Mouse (Mus musculus): ENCODE results near the gene Trpv3. TPM values are rescaled to one million over a fixed set of nuclear protein-coding genes. Genes with fewer than 3 reads are reported as not detected.

Trpv3 gene
- 0.01 TPM in 1 of 2 replicates, not detected in the other for polyA plus RNA-seq (2015; fragmentation: Nextera tagmentation; extraction: Ambion mirVana)

DNA sequence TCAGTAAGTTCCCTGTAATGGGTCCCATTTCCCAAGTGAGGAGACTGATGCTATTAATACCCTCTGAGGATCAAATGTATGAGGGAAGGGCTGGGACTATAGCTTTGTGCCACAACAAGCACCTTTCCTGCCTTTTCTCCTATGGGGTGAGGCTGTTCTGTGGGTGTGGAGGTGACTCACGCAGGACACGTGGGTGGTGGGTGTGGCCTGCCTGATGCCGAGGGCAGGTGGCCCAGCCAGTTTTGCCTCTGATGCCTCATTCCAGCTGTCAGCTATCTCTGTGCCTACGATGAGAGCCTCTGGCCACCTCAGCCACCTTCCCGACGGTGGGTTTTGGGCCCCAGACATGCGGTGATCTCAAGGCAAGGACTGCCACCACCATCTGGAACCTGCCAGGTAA lies at the start of gene Trpv3:
TSS of gene Trpv3 (plus strand) at position 122 of the 400 bp plus-strand sequence.
- Histone ChIP-seq H3K9ac (no peak within 1 kb of the TSS), H3K36me3 (no peaks in the 10 kb centered on the region), H3K4me2 (no peak within 1 kb of the TSS), H3K27me3 (no peaks in the 10 kb centered on the region), H3K9me3 (replicated peaks) (no peaks in the 10 kb centered on the region), H3K4me1 (replicated peaks) (no peaks in the 10 kb centered on the region), H3K27ac (no peak within 1 kb of the TSS), H3K4me3 (replicated peaks) (no peak within 1 kb of the TSS)
- ATAC-seq (ENCODE audit: low read depth) (no peak), DNase-seq (no peak)
- 67% methylated on average over 7 of the region's 7 CpGs for WGBS (ENCODE audit: insufficient replicate concordance)

DNA sequence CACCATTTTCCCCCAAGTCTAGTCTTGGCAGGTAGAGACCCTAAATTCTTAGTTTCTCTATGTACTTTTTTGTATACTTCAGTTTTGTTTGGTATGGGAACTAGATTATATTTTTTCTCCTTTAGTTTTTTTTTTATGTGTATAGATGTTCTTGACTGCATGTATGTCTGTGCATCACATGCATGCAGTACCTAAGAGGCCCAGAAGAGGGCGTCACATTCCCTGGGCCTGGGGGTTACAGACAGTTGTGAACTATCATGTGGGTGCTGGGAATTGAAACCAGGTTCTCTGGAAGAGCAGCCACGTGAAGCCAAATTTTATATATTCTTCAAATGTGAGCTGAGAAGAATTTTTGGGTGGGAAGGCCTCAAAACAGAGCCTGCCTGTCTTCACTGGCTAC lies 47.5 kb upstream of the Trpv3 start:
- Histone ChIP-seq H3K4me3 (replicated peaks) (no peak overlapping the region), H3K9me3 (replicated peaks) (no peaks in the 10 kb centered on the region), H3K4me1 (replicated peaks) (no peaks in the 10 kb centered on the region), H3K4me2 (no peak overlapping the region), H3K27ac (no peak overlapping the region), H3K9ac (no peak overlapping the region), H3K36me3 (no peaks in the 10 kb centered on the region), H3K27me3 (no peaks in the 10 kb centered on the region)
- no peak for DNase-seq
- WGBS (ENCODE audit: insufficient replicate concordance), result 43% methylated on average over 2 of the region's 2 CpGs
- ATAC-seq (ENCODE audit: low read depth), result no peak

DNA sequence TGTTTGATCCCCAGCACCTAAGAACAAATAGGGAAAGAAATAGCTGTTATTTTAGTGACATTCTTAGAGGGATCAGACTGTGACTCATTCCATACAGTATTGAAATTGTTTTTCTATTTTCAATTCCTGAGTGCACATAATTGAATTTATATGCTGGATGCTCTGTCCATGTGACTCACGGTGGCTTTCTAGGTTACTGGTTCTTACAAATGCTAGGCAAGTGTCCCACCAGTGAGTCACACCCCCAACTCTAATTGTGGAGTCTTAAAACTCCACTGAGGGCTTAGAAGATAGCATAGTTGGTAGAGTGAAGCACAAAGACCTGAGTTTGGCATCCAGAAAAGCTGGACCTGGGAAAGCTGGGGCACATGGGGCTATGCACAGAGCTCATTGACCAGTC lies 46.5 kb upstream of the Trpv3 start:
- Histone ChIP-seq H3K4me2 (no peak overlapping the region), H3K4me3 (replicated peaks) (no peak overlapping the region), H3K9me3 (replicated peaks) (no peaks in the 10 kb centered on the region), H3K4me1 (replicated peaks) (no peaks in the 10 kb centered on the region), H3K36me3 (no peaks in the 10 kb centered on the region), H3K9ac (no peak overlapping the region), H3K27me3 (no peaks in the 10 kb centered on the region), H3K27ac (no peak overlapping the region)
- ATAC-seq (ENCODE audit: low read depth), result no peak
- no peak for DNase-seq
- 77% methylated on average over 1 of the region's 1 CpGs for WGBS (ENCODE audit: insufficient replicate concordance)

DNA sequence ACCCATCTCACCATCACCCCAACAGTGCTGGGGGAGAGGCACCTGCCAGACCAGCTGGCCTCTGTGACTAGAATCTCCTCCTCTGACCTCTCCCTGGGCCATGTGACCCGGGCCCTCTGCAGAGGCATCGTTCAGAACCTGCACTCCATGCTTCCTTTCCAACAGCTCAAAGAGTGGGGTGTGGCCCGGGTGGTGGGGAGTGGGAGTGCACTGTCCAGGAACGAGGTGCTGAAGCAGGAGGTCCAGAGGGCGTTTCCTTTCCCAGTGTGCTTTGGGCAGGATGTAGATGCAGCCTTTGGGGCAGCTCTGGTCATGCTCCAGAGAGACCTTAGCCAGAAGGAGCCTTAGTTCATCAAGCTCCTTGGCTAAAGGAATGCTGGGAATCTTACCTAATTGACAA lies 44.3 kb upstream of the Trpv3 start:
- H3K9ac ChIP-seq, result no peak overlapping the region
- H3K36me3 ChIP-seq, result no peaks in the 10 kb centered on the region
- no peaks in the 10 kb centered on the region for H3K4me1 ChIP-seq (replicated peaks)
- no peak overlapping the region for H3K27ac ChIP-seq
- 30% methylated on average over 5 of the region's 5 CpGs for WGBS (ENCODE audit: insufficient replicate concordance)
- H3K4me3 ChIP-seq (replicated peaks), result no peak overlapping the region
- H3K27me3 ChIP-seq, result no peaks in the 10 kb centered on the region
- no peak for DNase-seq
- no peak overlapping the region for H3K4me2 ChIP-seq
- no peaks in the 10 kb centered on the region for H3K9me3 ChIP-seq (replicated peaks)
- ATAC-seq (ENCODE audit: low read depth), result no peak

DNA sequence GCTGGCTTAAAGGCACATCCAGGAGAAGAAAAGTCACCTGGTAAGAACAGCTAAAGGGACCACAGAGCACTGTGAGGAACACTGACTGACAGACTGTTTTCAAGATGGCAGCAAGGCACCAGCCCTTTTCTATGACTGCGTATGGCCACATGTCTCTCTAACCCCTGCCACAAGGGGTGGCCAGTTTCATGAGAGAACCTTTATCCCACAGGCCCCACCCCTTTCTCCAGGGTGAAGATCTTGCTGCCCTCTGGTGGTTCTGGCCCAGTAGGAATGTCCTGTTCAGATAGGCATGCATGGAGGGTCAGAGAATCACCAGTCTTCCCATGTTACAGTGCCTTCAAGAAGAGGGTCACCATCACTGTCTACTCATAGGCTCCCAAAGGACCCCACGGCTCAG lies 43.2 kb upstream of the Trpv3 start:
- no peak for ATAC-seq (ENCODE audit: low read depth)

DNA sequence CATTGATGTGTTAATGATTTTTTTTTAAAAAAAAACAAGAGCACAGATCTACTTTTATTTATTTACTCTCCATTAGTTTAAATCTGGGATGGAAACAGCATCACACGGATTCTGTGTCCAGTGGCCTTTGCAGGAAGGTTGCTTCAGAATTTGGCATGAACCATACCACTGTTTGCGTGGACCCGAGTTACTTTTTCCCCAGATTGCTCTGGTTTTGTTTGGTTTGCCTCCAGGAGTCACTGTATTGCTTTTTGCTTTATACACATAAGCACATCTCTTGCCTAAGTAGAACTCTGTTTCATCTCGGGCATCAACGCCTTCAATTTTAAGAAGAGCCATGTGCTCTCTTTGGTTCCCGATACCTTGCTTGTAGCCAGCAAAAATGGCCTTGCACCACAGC lies 41.3 kb upstream of the Trpv3 start:
- Histone ChIP-seq H3K4me1 (replicated peaks) (no peaks in the 10 kb centered on the region), H3K36me3 (no peaks in the 10 kb centered on the region), H3K4me3 (replicated peaks) (no peak overlapping the region), H3K27ac (no peak overlapping the region), H3K4me2 (no peak overlapping the region), H3K9me3 (replicated peaks) (no peaks in the 10 kb centered on the region), H3K9ac (no peak overlapping the region), H3K27me3 (no peaks in the 10 kb centered on the region)
- ATAC-seq (ENCODE audit: low read depth), result no peak
- whole genome bisulfite sequencing (ENCODE audit: insufficient replicate concordance), result 66% methylated on average over 6 of the region's 6 CpGs
- DNase-seq, result no peak

More for the DNA sequence above, 43.2 kb upstream of the Trpv3 start:
- Histone ChIP-seq H3K36me3 (no peaks in the 10 kb centered on the region), H3K4me2 (no peak overlapping the region), H3K27me3 (no peaks in the 10 kb centered on the region), H3K27ac (no peak overlapping the region), H3K4me3 (replicated peaks) (no peak overlapping the region), H3K4me1 (replicated peaks) (no peaks in the 10 kb centered on the region), H3K9me3 (replicated peaks) (no peaks in the 10 kb centered on the region), H3K9ac (no peak overlapping the region)
- WGBS (ENCODE audit: insufficient replicate concordance), result 61% methylated on average over 2 of the region's 2 CpGs
- no peak for DNase-seq

DNA sequence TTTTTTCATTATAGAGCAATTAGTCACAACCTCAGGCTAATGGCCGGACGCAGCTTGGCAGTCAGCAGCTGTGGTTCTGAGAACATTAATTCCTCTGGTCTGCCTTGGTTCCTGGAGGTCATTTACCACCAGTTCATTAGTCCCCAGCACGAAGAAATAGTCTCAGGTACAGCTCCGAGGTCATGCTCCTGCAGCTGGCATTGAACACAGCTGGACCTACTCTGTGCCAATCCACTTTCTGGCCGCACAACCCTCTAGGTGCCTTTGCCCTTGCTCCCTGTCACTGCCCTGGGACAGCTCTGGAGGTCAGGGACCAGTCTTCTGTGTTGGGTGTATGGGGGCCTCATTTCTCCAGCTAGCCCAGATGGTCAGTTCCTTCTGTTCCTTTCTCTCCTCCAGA lies 38.3 kb upstream of the Trpv3 start:
- DNase-seq (no peak), ATAC-seq (ENCODE audit: low read depth) (no peak)
- H3K27me3 ChIP-seq, result no peaks in the 10 kb centered on the region
- no peak overlapping the region for H3K27ac ChIP-seq
- H3K9me3 ChIP-seq (replicated peaks), result no peaks in the 10 kb centered on the region
- WGBS (ENCODE audit: insufficient replicate concordance), result 56% methylated on average over 5 of the region's 5 CpGs
- H3K4me3 ChIP-seq (replicated peaks), result no peak overlapping the region
- no peak overlapping the region for H3K9ac ChIP-seq
- no peaks in the 10 kb centered on the region for H3K36me3 ChIP-seq
- no peaks in the 10 kb centered on the region for H3K4me1 ChIP-seq (replicated peaks)
- no peak overlapping the region for H3K4me2 ChIP-seq

DNA sequence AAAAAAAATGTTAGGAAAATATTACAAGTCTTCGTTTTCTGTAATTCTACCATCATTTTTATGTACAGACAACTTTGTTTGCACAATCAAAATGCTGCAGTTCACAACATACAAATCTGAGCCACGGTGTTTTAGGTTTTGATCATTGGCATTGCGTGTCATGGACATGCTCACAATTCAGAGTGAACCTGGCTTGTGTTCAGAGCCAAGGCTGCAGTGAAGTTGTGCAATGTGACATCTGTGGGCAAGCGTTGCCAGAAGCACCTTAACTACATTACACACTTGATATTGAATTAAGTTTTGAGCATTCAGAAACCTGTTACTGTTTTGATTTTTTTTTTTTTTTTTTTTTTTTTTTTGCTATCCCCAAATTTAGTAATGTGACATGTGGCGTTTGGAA lies 37.1 kb upstream of the Trpv3 start:
- no peak overlapping the region for H3K27ac ChIP-seq
- H3K4me3 ChIP-seq (replicated peaks), result no peak overlapping the region
- no peaks in the 10 kb centered on the region for H3K4me1 ChIP-seq (replicated peaks)
- no peaks in the 10 kb centered on the region for H3K27me3 ChIP-seq
- no peaks in the 10 kb centered on the region for H3K9me3 ChIP-seq (replicated peaks)
- no peak for DNase-seq
- WGBS (ENCODE audit: insufficient replicate concordance), result 64% methylated on average over 5 of the region's 5 CpGs
- ATAC-seq (ENCODE audit: low read depth), result no peak
- no peaks in the 10 kb centered on the region for H3K36me3 ChIP-seq
- H3K4me2 ChIP-seq, result no peak overlapping the region
- H3K9ac ChIP-seq, result no peak overlapping the region

DNA sequence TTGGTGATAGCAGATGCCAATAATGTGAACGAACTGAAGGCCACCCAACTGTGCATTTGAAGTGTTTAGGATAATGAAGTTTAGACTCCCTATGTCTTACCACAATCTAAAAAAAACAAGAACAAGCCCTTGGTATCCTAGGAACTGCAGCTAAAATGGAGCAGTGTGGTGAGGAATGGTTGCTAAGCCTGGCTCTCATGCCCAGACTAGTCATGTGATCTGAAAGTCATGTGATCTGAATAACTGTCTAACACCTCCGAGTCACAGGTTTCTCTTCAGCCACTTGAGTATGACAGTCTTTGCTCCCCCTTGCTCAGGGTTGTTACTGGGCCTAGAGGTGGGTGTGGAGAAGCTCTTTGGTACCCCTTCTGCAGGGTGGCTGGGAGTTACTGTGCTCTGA lies 34.7 kb upstream of the Trpv3 start:
- Histone ChIP-seq H3K4me2 (no peak overlapping the region), H3K36me3 (no peaks in the 10 kb centered on the region), H3K9me3 (replicated peaks) (no peaks in the 10 kb centered on the region), H3K4me3 (replicated peaks) (no peak overlapping the region), H3K27ac (no peak overlapping the region), H3K9ac (no peak overlapping the region), H3K4me1 (replicated peaks) (no peaks in the 10 kb centered on the region), H3K27me3 (no peaks in the 10 kb centered on the region)
- 37% methylated on average over 2 of the region's 2 CpGs for WGBS (ENCODE audit: insufficient replicate concordance)
- DNase-seq (no peak), ATAC-seq (ENCODE audit: low read depth) (no peak)

DNA sequence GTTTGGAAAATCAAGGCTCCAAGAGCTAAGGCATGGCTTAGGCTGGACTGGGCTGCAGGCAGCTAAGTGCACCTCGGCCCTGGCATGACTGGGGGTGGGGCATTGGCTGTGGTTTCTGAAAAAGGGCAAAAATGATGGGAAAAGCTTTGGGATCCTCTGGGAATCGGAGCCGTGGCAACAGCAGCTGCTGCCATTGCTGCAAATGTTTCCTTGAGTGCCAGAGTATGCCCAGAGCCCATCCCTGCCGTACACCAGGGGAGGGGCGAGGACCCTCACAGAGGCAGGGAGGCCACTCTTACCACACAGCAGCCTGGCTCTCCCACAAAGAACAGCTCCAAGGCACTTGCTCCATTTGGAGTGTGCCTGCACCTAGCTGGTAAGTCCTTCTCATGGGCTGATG lies 33.2 kb upstream of the Trpv3 start, which contains the start of gene Trpv1:
TSS of gene Trpv1 (plus strand) at position 301 of the 400 bp plus-strand sequence.
- Histone ChIP-seq H3K4me1 (replicated peaks) (no peaks in the 10 kb centered on the region), H3K4me3 (replicated peaks) (no peak within 1 kb of the TSS), H3K27ac (no peak within 1 kb of the TSS), H3K4me2 (no peak within 1 kb of the TSS), H3K9ac (no peak within 1 kb of the TSS), H3K9me3 (replicated peaks) (no peaks in the 10 kb centered on the region), H3K36me3 (no peaks in the 10 kb centered on the region), H3K27me3 (no peaks in the 10 kb centered on the region)
- no peak for DNase-seq
- no peak for ATAC-seq (ENCODE audit: low read depth)
- WGBS (ENCODE audit: insufficient replicate concordance), result 61% methylated on average over 5 of the region's 5 CpGs

DNA sequence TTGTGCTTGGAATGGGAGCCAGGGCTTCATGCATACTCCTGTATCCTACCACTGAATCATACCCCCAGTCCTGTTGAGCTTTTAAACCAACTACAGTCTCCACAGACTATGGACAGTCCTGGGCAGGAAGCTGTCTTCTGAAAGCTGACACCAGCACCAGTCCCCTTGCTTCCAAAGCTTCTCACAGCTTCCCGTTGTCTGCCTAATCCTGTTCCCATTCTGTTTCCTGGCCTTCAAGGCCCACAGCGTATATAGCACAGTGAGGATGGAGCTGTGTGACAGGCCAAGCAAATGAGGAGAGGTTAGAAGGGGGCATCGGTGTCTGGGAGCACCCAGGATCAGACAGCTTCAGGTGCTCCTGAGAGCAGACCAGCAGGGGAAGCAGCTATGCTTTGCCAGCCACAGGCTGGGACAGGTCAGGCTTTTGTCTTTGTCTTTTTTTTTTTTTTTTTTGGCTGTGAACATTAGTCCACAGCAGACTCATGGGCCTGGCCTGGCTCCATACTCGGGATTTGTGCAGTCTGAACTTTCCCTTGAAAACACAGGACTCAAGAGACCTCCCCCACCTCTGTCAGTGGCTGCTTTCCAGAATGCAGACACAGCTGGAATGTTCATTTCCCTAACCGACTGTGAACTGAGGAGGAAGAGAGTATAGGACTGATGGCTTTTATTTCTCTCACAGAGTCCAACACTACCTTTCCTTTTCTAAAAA lies 31.0 kb upstream of the Trpv3 start:
- H3K9ac ChIP-seq, result no peak overlapping the region
- DNase-seq, result no peak
- no peak for ATAC-seq (ENCODE audit: low read depth)
- no peak overlapping the region for H3K27ac ChIP-seq
- H3K36me3 ChIP-seq, result no peaks in the 10 kb centered on the region
- no peaks in the 10 kb centered on the region for H3K27me3 ChIP-seq
- WGBS (ENCODE audit: insufficient replicate concordance), result 20% methylated on average over 5 of the region's 5 CpGs
- no peak overlapping the region for H3K4me3 ChIP-seq (replicated peaks)
- H3K9me3 ChIP-seq (replicated peaks), result no peaks in the 10 kb centered on the region
- no peaks in the 10 kb centered on the region for H3K4me1 ChIP-seq (replicated peaks)
- H3K4me2 ChIP-seq, result no peak overlapping the region

DNA sequence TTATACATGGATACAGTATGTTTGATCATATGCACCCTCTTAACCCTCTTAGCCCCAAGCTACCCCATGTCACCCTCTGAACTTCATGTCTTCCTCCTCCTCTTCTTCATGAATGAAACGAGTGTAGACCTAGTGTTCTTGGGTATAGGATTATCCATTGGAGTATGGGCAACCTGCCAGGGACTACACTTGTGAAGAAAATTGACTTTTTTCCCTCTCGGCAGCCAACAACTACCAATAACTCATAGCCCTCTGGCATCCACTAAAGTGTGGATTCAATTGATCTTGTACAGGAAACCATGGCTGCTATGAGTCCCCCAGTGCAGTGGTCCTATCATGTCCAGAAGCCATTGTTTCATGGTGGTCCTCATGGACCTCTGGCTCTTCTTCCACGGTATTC lies 30.5 kb upstream of the Trpv3 start:
- DNase-seq (no peak), ATAC-seq (ENCODE audit: low read depth) (no peak)
- no peak overlapping the region for H3K9ac ChIP-seq
- no peaks in the 10 kb centered on the region for H3K36me3 ChIP-seq
- no peak overlapping the region for H3K4me3 ChIP-seq (replicated peaks)
- H3K9me3 ChIP-seq (replicated peaks), result no peaks in the 10 kb centered on the region
- H3K4me2 ChIP-seq, result no peak overlapping the region
- no peak overlapping the region for H3K27ac ChIP-seq
- no peaks in the 10 kb centered on the region for H3K4me1 ChIP-seq (replicated peaks)
- WGBS (ENCODE audit: insufficient replicate concordance), result 38% methylated on average over 3 of the region's 3 CpGs
- H3K27me3 ChIP-seq, result no peaks in the 10 kb centered on the region
